Mouse (Mus musculus): ENCODE data around the gene Lamp3.

- TF ChIP-seq GATA1 (IDR thresholded peaks at IDR 0.05; ENCODE audit: borderline replicate concordance, low read length), result no peak
- TF ChIP-seq FLI1 (IDR thresholded peaks at IDR 0.05; ENCODE audit: low read length), result no peak
Observed at GRCm38 (mm10) chr16:19707381-19707780, 1.2 kb upstream of the Lamp3 start.
